Mouse (Mus musculus) lung, postnatal 25 days (tissue): ENCODE measurements around the gene Crb3.
"Not testable (repeated sequence)": the region's sequence is repeated elsewhere in the genome, so short reads cannot be mapped to it uniquely, and the experiment has no call there.

ENCODE experiments used
- DNase-seq: peaks from one replicate; pipeline ENCODE4 v3.0.0; 2022; ENCODE audit warnings: low spot score

Crb3 gene

DNA sequence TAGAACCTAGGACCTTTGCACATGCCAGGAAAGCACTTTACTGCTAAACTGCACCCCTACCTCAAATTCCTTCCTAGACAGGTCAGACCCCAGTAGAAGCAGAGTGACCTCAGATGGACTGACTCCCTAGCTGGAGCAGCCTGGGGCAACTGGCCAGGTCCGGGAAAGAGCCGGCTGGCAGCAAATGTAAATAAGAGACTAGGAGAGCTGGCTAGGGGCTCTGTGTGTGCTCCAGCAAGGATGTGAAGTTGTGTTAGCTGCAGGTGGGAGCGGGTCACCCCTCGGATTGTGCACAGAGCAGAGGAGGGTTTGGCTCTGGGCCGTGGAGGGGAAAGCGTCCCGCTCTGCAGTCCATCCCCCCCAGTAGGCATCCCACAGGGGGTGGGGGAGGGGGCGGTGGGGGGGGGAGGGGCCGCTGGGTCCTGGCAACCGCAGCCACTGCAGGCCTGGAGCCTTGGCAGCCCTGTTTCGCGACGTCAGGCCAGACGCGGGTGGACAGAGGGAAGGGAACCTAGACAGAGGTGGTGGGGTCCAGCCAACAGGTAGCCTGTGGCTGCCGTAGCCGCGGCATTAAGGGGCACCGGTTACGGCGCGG lies at the start of gene Crb3:
TSS of gene Crb3 (plus strand) at position 215 of the 595 bp plus-strand sequence.
- DNase-seq: peak; percentile 28

- no peak for DNase-seq
These were observed 48.0 kb upstream of the Crb3 start for GRCm38 (mm10) chr17:57010911-57011235.

GRCm38 (mm10) chr17:57011236-57012141 lies 47.4 kb upstream of the Crb3 start, which contains the start of the genes Gtf2f1 and Gm17949:
TSS of gene Gtf2f1 (minus strand) at chr17:57011288.
TSS of gene Gm17949 (plus strand) at chr17:57011469.
- DNase-seq: peak; percentile 92

GRCm38 (mm10) chr17:57012245-57012795 lies 46.6 kb upstream of the Crb3 start:
- no peak for DNase-seq

DNA sequence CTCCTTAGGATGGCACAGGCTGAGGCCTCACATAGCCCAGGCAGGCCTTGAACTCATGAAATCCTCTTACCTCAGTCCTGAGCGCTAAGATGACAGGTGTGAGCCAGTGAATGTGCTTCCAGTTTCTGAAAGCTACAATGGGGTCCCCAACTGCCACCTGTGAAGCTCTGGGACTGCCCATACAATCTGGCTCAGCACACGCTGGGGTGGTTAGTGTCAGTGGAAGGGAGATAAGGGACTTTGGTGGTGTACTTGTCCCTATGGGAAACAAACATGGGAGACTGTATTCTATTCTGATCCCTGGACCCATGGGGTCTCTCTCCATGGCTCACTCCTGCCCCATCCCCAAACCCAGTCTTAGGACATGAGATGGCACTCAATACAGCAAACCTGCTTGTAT lies 39.2 kb upstream of the Crb3 start:
- DNase-seq: no peak

DNA sequence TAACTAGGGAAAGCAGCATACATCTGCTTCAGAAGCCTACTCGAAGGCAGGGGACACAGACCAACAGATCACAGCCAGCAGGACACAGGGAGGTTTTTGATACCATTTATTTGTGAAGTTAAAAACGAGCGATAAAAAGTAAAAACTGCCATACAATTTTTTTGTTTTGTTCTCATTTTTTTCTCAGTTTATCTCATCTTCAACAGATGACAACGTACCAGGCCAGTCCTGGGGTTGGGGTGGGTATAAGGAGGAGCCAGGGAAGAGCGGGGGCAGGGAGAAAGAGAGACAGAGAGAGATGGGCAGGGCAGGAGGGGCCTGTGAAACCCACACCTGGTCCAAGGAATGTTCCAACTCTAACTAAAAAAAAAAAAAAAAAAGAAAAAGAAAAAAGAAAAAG lies 37.9 kb upstream of the Crb3 start:
- no peak for DNase-seq

DNA sequence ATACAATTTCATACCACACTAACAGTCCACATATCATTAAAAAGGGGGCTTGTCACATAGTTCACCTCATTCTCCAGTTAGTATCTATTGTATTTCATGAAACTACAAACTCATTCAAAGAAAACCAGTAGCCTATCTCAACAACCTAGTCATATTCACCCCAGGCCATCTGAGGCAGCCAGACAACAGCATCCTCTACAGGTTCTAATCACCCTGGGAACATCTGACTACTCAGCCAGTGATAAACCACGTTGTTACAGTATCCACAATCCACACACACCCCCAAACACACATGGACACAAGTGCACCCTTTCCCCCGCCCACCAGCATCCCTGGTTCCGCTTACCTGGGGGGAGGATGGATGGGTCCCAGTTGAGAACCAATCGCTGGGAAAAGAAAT lies 31.4 kb upstream of the Crb3 start:
- DNase-seq: no peak

DNA sequence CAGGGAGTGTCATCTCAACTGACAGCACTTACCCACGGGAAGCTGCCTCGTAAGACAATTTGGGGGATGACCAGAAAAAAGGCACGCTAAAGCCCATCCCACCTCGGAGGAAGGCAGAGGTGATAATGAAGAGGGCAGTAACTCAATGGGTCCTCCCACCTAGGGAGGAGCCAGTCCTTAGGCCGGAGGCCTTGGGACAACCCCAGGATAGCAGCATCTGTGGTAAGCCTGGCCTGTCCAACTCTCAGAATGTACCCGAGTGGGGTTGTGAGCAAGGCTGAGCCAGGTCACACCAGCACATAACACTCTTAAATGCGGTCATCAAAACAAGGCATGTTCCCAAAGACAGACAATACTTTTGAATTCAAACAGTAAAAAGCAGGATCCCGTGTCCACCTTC lies 29.2 kb upstream of the Crb3 start:
- no peak for DNase-seq

GRCm38 (mm10) chr17:57030931-57031660 lies 27.8 kb upstream of the Crb3 start, which contains the start of gene Khsrp:
TSS of gene Khsrp (minus strand) at chr17:57031522.
- DNase-seq: no peak

- DNase-seq: peak; percentile 100
These were observed 27.1 kb upstream of the Crb3 start for GRCm38 (mm10) chr17:57031661-57032420.

DNA sequence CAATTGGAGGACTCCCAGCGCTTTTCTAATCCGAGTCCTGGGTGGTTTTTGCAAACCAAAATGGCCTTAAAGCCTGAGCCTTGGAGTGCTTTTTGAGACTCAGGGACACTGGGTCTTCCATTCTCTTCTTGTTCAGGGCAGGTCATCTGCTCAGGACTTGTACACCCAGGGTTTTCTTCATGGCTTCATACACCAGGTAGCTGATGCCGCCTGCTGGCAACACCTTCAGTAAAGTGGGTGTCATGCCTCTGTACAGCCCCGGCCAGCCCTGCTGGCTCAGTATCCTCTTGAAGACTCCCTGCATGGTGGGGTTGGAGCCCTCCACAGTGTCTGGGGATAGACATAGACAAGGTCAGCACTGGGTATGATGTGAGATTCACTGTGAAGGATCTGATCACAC lies 26.1 kb upstream of the Crb3 start:
- DNase-seq: no peak

DNA sequence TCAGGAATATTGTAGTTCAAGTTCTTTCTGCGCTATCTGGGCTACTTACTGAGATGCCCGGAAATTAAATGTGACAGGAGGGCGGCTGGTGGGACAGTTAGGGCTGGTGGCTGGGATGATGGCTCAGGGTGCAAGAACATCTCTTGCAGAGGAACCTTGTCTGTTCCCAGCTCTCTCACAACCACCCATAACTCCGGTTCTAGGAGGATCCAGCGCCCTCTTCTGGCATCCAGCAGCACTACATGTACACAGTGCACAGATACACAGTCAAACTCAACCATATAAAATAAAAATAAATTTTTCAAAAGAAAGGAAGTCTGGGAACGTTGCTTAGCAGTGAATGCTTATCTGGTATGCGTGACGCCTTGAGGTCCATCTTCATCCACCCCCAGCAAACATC lies 19.9 kb upstream of the Crb3 start:
- no peak for DNase-seq

- DNase-seq: no peak
These were observed 17.4 kb upstream of the Crb3 start, which contains the start of gene Slc25a41 for GRCm38 (mm10) chr17:57041554-57041953. TSS of gene Slc25a41 (minus strand) at chr17:57041654.

GRCm38 (mm10) chr17:57047406-57047805 lies 11.5 kb upstream of the Crb3 start:
- no peak for DNase-seq

DNA sequence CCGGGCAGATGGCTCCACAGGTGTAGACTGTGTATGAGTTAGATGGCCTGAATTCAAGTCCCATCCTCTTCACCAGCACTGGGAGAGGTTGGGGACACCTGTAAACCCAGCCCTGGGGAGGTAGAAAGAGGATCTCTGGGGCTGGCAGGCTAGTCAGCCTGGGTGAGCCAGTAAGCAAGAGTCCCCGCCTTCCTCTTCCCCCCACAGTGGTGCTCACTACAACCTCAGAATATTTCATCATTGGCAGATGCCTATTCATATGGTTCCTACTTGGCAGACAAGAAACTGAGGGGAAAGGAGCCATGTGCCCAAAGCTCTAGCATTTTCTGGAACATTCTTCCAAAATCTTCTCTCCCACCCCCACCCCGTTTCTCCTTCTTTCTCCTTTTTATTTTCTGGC lies 10.1 kb upstream of the Crb3 start:
- DNase-seq: no peak

GRCm38 (mm10) chr17:57051679-57052078 lies 7.2 kb upstream of the Crb3 start:
- DNase-seq: not testable (repeated sequence)

DNA sequence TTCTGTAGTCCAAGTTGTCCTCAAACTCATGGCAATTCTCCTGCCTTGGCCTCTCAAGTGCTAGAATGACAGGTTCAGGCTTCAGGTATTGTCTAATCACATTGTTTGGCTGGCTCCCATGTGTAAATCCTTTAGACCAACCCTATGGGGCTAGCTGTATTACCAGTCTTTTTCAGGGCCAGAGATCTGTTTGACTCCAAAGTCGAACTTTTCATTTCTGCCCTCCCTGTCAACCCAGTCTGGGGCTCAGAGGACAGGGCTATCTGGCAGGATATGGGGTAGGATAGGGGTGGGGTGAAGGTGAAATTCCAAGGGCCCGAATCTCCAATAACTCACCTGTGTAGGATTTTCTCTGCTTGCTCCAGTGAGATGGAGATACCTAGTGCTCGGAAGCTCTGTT lies 2.7 kb upstream of the Crb3 start:
- DNase-seq: no peak

GRCm38 (mm10) chr17:57059486-57059977 lies 627 bp downstream of the Crb3 start, which contains the start of gene Slc25a23:
TSS of gene Slc25a23 (minus strand) at chr17:57059863.
- peak; percentile 41 for DNase-seq

GRCm38 (mm10) chr17:57060231-57060801 lies 1.4 kb downstream of the Crb3 start:
- DNase-seq: peak; percentile 97

GRCm38 (mm10) chr17:57061069-57061468 lies 2.2 kb downstream of the Crb3 start:
- DNase-seq: no peak

DNA sequence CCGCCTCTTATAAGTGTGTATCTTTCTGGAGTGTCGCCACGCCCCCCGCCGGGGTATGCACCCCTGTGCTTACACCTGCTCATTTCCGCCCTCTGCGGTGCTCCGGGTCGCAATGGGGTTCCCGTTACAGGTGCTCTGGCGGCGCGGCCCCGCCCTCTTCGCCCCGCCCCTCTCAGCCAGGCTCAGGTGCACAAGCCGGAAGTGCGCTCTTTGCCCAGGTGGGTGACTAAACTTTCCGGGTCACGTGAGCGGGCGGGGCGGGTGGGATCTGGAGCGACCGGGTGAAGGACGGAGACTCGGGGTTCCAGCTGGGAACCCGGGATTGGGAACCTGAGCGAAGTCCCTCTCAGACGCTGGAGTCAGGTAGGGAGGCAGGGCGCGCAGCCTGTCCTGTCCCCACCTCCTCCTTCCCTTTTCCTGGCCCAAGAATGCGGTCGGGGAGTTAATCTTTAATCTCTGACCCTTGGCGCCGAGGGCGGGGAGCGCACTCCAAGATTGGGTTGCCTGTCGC lies 3.2 kb downstream of the Crb3 start:
- peak; percentile 82 for DNase-seq
